Mouse (Mus musculus): ENCODE data around the gene Camta1.
A peak's percentile ranks its signal among the peaks of the same experiment; 100 is the strongest.

Camta1 gene

DNA sequence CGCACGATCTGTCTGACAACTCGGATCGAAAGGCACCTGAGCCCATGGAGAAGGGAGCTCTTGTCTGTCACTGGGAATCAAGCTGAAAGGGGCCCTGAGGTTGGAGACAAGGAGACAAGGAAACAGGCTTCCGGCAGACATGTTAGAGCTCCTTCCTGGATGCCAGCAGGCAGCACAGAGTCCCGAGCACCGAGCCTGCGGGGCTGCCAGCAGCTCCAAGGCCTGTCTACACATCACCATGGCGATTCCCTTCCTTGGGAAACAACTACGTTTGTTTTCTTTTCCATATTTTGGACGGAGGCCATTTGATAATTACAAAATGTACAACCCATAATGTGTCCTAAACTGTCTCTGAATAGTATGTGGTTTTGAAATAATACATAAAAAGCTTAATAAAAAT lies 122.8 kb downstream of the Camta1 start:
- no peak for DNase-seq (ENCODE audit: low spot score in 2 of 2)

- DNase-seq (ENCODE audit: low spot score in 2 of 2), result no peak
These were observed 123.4 kb downstream of the Camta1 start for GRCm38 (mm10) chr4:151738280-151738679.

GRCm38 (mm10) chr4:151732668-151733067 lies 129.0 kb downstream of the Camta1 start:
- no peak for DNase-seq (ENCODE audit: low spot score in 2 of 2)

DNA sequence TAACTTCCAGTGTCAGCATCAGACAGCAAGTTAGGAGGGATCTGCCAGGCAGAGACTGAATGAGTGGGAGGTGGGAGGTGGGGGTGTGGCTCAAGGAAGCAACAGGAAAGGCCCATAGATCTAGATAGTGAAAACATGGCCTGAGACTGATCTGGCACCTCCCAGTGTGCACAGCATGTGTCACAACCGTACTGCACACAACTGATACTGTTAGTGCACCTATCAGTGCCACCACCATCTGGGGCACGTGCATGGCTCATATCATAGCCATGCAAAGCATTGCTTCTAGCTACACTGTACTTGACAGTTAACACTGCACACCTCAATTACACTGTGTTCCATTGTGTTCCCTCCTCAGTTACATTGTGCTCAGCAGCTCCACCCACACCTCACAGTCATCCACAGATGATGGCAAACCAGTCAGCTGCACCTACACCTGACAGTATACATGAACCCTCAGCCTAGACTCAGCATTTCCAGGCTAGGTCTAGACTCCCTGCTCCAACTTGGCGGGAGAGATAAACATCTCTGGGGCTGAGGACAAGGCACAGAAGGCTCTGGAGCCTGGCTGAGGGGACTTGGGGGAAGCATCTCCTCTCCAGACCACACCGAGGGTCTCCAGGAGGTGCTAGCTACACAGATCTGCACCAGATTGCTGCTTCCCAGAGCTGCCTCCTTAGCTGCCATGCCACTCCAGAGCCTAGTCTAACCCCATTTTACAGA lies 131.5 kb downstream of the Camta1 start:
- DNase-seq (ENCODE audit: low spot score in 2 of 2), result no peak

DNA sequence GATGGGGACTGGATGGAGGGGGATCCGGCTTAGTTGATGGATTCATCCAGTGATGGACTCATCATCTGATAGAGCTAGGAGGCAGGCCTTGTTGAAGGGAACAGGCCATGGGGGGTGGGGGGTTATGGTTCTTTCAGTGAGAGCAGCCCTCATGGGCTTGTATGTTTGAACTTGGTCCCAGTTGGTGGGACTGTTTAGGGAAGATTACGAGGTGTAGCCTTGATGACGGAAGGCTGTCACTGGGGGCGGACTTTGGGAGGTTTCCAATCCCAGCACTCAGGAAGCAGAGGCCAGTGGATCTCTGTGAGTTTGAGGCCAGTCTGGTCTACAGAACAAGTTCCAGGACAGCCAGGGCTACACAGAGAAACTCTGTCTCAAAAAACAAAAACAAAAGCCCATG lies 132.6 kb downstream of the Camta1 start:
- DNase-seq (ENCODE audit: low spot score in 2 of 2), result no peak

DNA sequence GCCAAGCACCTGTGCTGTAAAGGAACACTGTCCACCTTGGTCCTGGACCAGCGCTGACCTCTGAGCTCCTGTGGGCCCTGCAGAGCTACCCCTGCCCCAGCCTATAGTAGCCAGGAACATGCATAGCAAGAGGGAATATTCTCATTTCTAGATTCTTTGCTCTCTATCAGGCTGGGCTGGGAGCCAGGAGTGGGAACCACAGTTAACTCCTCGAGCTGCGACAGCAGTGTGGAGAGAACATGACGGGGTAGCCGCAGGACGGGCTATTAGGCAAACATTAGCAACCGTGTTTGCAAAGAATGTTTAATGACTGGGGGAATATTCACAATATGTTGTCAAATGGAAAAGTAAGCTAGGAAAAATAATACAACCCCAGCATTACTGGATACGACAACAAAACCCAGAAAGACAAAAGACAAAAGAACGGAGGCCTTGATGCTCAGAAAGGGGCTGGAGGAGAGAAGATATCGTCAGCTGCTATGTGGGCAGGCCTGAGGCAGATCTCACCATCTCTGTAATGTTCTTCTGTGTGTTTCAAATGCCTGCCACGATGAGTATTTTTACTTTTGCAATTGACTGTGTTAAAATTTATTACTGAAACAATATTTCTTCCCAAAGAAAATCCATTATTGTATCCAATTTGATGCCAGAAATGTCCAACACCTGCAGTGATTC lies 133.1 kb downstream of the Camta1 start:
- DNase-seq (ENCODE audit: low spot score in 2 of 2), result no peak

DNA sequence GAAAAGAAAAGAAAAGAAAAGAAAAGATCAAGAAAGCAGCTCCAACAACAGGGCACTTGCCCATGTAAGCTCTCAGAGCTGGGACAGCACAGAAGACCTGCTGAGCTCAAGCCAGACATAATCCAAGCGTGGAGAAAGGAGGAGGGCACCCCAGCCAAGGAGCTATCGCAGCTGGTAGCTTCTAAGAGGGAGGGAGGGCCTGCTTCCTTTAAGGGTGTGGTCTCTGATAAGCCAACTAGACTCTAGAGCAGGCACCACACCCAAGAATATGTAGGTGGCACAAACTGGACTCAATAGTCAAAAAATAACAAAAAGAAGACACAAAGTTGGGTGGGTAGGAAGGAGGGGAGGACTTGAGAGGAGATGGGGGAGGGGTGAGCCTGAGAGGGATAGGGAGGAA lies 135.3 kb downstream of the Camta1 start:
- no peak for DNase-seq (ENCODE audit: low spot score in 2 of 2)

DNA sequence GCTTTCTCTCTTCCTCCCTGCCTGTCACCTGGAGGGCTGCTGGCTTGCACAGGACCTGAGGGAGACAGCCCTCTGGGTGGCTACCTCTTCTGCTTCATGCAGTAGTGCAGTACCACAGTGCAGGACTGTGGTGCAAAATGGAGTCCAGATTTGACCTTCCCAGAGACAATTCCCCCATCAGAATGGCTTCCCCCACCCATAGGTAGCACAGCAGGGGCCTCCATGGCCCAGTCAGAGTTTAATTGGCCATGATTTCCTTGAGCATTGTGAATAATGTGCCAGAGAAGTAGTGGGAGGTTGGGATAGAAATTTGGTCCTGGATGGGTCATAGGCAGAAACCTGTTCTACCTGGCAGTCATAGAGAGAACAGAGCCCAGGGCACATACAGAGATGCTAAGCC lies 136.8 kb downstream of the Camta1 start:
- no peak for DNase-seq (ENCODE audit: low spot score in 2 of 2)

DNA sequence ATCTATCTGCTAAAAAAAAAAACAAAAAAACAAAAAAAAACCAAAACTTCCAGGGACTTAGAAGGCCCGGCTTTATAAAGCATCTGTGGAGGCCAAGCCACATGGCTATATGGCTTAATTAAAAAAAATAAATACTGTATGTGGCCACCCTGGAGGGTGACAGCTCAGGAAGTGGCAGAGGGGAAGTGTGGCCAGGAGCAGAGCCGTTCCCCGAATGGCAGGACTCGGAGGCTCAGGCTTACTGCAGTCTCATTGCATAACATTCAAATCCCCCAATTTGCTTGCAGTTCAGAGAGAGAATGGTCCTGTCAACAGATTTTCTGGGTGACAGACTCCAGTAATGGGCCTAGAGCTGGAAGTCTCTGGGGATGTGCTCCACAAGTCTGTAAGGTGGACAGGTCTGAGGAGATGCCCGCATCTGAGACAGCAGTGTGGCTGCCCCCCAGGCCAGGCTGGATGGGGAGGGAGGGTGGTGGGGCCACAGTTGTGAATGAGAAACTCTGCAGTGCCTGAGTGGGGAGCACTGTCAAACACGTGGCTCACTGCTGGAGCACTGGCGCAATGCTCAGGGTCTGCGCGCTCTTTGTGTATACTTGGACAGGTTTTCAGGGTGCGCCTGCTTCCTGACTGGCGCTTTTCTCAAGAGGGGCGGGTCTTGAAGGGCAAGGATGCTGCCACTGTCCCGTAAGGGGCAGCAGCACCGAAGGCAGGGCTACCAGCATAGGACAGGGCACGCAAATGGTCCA lies 140.8 kb downstream of the Camta1 start:
- no peak for DNase-seq (ENCODE audit: low spot score in 2 of 2)

DNA sequence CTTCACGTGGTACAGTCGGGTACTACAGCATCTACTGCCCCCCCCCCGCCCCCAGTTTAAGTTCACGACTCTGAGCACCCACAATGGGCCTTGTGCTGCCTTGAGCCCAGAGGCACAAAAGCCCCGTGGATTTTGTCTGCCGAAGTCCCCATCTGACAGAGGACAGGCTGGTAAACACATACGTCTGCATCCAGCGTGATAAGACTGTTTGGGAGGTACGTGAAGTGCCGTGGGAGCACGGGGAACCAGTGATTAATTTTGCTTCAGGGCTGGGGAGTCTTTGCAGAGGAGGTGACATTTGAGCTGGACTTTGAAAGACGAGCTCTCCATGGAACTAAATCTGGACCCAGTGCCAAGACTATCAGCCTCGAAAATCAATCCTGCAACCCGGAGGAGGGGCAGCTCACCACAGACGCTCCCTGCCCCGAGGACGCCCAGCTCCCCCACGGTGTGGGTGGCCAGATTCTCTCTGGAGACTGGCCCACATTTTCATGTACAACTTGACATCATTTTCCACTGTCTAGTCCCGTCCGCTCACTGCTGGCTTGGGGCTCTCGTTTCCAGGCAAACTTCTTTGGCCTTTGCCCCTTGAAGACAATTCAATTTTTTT lies 142.7 kb downstream of the Camta1 start:
- DNase-seq (ENCODE audit: low spot score in 2 of 2), result no peak

- DNase-seq (ENCODE audit: low spot score in 2 of 2), result no peak
These were observed 143.8 kb downstream of the Camta1 start for GRCm38 (mm10) chr4:151717864-151718263.

DNA sequence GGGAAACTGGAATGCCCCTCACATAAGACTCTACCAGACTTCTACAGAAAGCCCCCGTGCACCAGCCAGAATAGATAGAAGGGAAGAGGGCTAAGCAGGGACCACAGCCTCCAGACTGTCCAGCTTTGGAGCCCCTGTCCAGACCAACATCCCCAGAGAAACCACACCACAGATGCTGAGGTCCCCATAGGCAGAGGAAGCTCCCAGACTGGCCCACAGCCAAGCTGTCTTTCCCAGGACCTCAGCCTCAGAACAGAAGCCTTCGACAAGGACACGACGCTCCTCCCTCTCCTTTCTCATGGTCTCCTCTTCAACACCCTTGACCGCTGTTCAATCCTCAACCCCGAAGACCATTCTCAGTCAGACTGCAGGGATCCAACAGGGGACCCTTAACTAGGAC lies 148.0 kb downstream of the Camta1 start:
- DNase-seq (ENCODE audit: low spot score in 2 of 2), result no peak

DNA sequence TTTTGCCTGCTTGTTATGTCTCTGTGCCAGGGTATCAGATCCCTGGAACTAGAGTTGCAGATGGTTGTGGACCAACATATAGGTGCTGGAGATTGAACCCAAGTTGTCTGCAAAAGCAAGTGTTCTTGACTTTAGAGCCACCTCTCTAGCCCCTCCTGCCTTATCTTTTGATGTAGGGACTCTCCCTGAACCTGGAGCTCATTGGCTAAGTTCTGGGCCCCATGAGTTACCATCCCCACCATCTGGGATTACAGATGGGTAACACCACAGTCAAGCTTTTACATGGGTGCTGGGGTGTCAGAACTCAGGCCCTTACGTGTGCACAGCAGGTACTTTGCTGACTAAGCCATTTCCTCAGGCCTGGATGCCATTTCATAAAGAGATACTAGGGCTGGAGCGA lies 150.3 kb downstream of the Camta1 start:
- no peak for DNase-seq (ENCODE audit: low spot score in 2 of 2)

- no peak for DNase-seq (ENCODE audit: low spot score in 2 of 2)
These were observed 151.2 kb downstream of the Camta1 start for GRCm38 (mm10) chr4:151710522-151710921.

- peak; percentile 40 to 41 for DNase-seq (ENCODE audit: low spot score in 2 of 2)
These were observed 152.4 kb downstream of the Camta1 start for GRCm38 (mm10) chr4:151709269-151709668.

DNA sequence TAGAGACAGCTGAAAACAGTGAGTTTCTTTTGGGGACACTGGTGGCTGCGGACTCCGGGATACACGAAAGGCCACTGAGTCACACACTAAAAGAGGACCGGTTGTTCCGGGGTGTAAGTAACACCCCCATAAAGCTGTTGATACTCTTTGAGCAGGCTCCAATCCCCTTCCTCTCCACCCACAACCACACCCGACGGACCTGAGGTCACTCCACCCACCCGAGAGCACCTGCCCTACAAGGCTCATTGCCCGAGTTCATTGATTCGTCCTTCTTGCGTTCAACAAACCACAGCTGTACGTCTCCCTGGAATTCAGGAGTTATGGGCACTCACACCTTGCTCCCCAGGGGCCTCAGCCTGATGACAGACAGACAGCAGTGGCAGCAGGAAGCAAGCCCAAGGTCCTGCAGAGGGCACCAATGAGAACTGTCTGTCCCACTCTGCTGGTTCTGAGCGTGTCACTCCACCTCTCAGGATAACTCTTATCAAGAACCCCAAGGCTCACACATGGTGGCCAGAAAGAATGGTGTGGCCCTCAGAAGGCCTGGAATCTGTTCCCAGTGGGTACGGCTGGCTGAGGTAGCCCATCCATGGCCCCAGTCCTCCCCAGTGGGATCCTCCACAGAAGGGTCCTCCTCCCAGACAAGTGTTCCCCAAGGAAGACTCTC lies 158.5 kb downstream of the Camta1 start:
- DNase-seq (ENCODE audit: low spot score in 2 of 2), result no peak

DNA sequence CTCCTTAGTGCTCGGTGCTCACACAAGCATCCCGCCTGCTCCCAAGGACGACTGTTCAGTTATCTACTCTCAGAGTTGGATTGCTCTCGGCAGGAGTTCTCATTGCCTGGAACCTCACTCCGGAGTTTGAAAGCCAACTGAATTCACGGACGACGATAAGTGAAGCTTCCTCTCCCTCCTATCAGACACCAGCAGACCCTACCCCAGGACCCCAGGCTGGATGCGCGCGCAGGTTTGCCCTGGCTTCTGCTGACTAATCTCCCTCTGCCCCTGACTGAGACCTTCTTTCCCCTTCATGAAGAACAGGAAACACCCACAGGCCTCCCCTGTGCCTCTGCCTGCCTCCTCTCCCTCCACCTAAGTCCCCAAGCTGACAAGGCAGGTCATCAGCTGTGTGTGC lies 159.2 kb downstream of the Camta1 start:
- no peak for DNase-seq (ENCODE audit: low spot score in 2 of 2)

GRCm38 (mm10) chr4:151695984-151696383 lies 165.7 kb downstream of the Camta1 start:
- DNase-seq (ENCODE audit: low spot score in 2 of 2), result no peak

DNA sequence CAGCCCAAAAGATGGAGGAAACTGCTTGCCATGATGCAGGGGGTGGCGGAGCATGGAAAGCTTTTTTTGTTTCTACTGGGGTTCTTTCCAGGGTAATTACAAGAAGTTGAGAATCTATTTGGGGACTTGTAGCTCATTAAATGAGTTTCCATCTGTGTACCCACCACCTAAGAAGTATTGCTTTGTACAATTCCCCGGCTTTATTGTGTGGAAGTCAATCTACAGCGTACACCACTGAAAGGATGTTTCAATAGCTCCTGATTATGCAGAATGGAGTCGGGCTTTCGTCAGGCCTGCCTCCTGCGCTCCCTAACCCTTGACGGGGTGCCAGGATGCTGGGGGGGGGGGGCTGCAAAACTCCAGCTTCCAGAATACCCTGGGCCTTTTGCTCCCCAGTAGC lies 167.1 kb downstream of the Camta1 start:
- no peak for DNase-seq (ENCODE audit: low spot score in 2 of 2)

DNA sequence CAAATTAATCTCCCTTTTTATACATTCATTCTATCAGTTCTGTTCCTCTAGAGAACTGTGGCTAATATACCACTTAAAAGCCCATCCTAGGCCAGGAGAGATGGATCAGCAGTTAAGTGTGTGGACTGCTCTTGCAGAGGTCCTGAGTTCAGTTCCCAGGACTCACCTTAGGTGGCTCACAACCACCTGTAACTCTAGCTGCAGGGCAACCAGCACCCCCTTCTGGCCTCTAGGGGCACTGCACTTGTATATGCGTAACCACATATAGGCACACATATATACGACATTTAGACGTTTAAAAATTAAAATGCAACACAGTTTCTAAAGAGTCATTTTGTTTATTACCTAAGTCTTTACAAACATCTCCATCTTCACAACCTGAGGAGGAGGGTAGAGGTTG lies 167.6 kb downstream of the Camta1 start:
- no peak for DNase-seq (ENCODE audit: low spot score in 2 of 2)

- DNase-seq (ENCODE audit: low spot score in 2 of 2), result no peak
These were observed 171.6 kb downstream of the Camta1 start for GRCm38 (mm10) chr4:151690041-151690440.

- DNase-seq (ENCODE audit: low spot score in 2 of 2), result no peak
These were observed 173.5 kb downstream of the Camta1 start for GRCm38 (mm10) chr4:151688206-151688605.

Data from thymus, postnatal 10 days (tissue).